Mouse (Mus musculus) frontal cortex, postnatal 36 days (tissue): Measurements from ENCODE around the gene Pdilt.
"Not testable (repeated sequence)": the region's sequence is repeated elsewhere in the genome, so short reads cannot be mapped to it uniquely, and the experiment has no call there.

Experiments used
- DNase-seq, 2 experiments: peaks; one replicate each; pipeline ENCODE4 v3.0.0; 2022; ENCODE audit warnings: low spot score in 2 of 2

The Pdilt gene

GRCm38 (mm10) chr7:119523389-119523788 lies at the start of gene Pdilt:
Pdilt (minus strand) TSS chr7:119523489.
- no peak for DNase-seq

- DNase-seq: not testable (repeated sequence)
Observed at GRCm38 (mm10) chr7:119562476-119562875, 39.2 kb upstream of the Pdilt start.

GRCm38 (mm10) chr7:119561441-119561840 lies 38.2 kb upstream of the Pdilt start:
- DNase-seq: no peak

- no peak for DNase-seq
Observed at GRCm38 (mm10) chr7:119560452-119560835, 37.2 kb upstream of the Pdilt start.

- no peak for DNase-seq
Observed at GRCm38 (mm10) chr7:119559789-119560451, 36.6 kb upstream of the Pdilt start.

GRCm38 (mm10) chr7:119554040-119554439 lies 30.8 kb upstream of the Pdilt start, which contains the start of gene Acsm2:
Acsm2 (plus strand) TSS chr7:119554340.
- DNase-seq: no peak

GRCm38 (mm10) chr7:119550471-119551222 lies 27.4 kb upstream of the Pdilt start:
- DNase-seq: no peak

- DNase-seq: no peak
Observed at GRCm38 (mm10) chr7:119545572-119545971, 22.3 kb upstream of the Pdilt start.

GRCm38 (mm10) chr7:119542445-119542844 lies 19.2 kb upstream of the Pdilt start:
- DNase-seq: no peak

GRCm38 (mm10) chr7:119534389-119534788 lies 11.1 kb upstream of the Pdilt start:
- DNase-seq: no peak

- DNase-seq: no peak
Observed at GRCm38 (mm10) chr7:119532924-119533323, 9.6 kb upstream of the Pdilt start.

GRCm38 (mm10) chr7:119528617-119529016 lies 5.3 kb upstream of the Pdilt start:
- no peak for DNase-seq

GRCm38 (mm10) chr7:119527548-119527947 lies 4.3 kb upstream of the Pdilt start:
- DNase-seq: no peak

- DNase-seq: no peak
Observed at GRCm38 (mm10) chr7:119527135-119527534, 3.8 kb upstream of the Pdilt start.

- DNase-seq: no peak
Observed at GRCm38 (mm10) chr7:119526486-119526885, 3.2 kb upstream of the Pdilt start.

- DNase-seq: peak in 1 of 2 experiments; percentile 9
Observed at GRCm38 (mm10) chr7:119525881-119526281, 2.6 kb upstream of the Pdilt start.

GRCm38 (mm10) chr7:119522385-119522784 lies 904 bp downstream of the Pdilt start:
- no peak for DNase-seq

- no peak for DNase-seq
Observed at GRCm38 (mm10) chr7:119521816-119522215, 1.5 kb downstream of the Pdilt start.

GRCm38 (mm10) chr7:119519654-119520053 lies 3.6 kb downstream of the Pdilt start:
- peak; percentile 81 to 89 for DNase-seq

GRCm38 (mm10) chr7:119519163-119519562 lies 4.1 kb downstream of the Pdilt start, which contains the start of gene Acsm5:
Acsm5 (plus strand) TSS chr7:119519463.
- DNase-seq: no peak

- no peak for DNase-seq
Observed at GRCm38 (mm10) chr7:119516272-119516558, 7.1 kb downstream of the Pdilt start.

- DNase-seq: peak; percentile 40 to 65
Observed at GRCm38 (mm10) chr7:119515492-119516271, 7.6 kb downstream of the Pdilt start.
